Mouse (Mus musculus) liver, postnatal 0 days (tissue): ENCODE measurements around the gene Inpp5a. TPM values are rescaled to one million over a fixed set of nuclear protein-coding genes. Genes with fewer than 3 reads are reported as not detected.

Source experiments
- ATAC-seq: fragments of 200-750 bp; cut with Nextera tagmentation; 2 replicates; pipeline ENCODE4 v1.8.0; 2017; ENCODE audit warnings: mild to moderate bottlenecking, moderate library complexity
- DNase-seq: peaks from one replicate; pipeline ENCODE4 v3.0.0-alpha.2; 2016
- H3K27ac ChIP-seq: fragments of 300-500 bp; sonication (generic); 2 replicates; pipeline ENCODE4 v1.5.1; 2014; ENCODE audit warnings: antibody characterized with exemption, moderate library complexity, mild to moderate bottlenecking, low read depth
- H3K27me3 ChIP-seq: fragments of 300-500 bp; sonication (generic); 2 replicates; pipeline ENCODE4 v1.6.1; 2014; ENCODE audit warnings: low read length, control low read depth, mixed read lengths; ENCODE audit not compliant: insufficient read depth
- H3K36me3 ChIP-seq: fragments of 300-500 bp; sonication (generic); replicated peaks from 2 replicates; pipeline ENCODE4 v1.6.1; 2014; ENCODE audit warnings: mild to moderate bottlenecking, control low read depth, low read length, moderate library complexity, mixed read lengths; ENCODE audit not compliant: insufficient read depth
- H3K4me1 ChIP-seq: fragments of 300-500 bp; sonication (generic); 2 replicates; pipeline ENCODE4 v1.6.1; 2014; ENCODE audit warnings: antibody characterized with exemption, mild to moderate bottlenecking, control low read depth; ENCODE audit not compliant: insufficient read depth
- H3K4me2 ChIP-seq: fragments of 300-500 bp; sonication (generic); 2 replicates; pipeline ENCODE4 v1.6.1; 2014; ENCODE audit warnings: low read depth, mild to moderate bottlenecking, low read length, moderate library complexity, mixed read lengths
- H3K4me3 ChIP-seq: fragments of 300-500 bp; sonication (generic); 2 replicates; pipeline ENCODE4 v1.5.1; 2014; ENCODE audit warnings: low read depth, low read length
- H3K9ac ChIP-seq: fragments of 300-500 bp; sonication (generic); replicated peaks from 2 replicates; pipeline ENCODE4 v1.6.1; 2014; ENCODE audit warnings: mild to moderate bottlenecking, moderate library complexity
- H3K9me3 ChIP-seq: fragments of 300-500 bp; sonication (generic); 2 replicates; pipeline ENCODE4 v1.6.1; 2016; ENCODE audit warnings: mild to moderate bottlenecking, control low read depth, low read length, mixed read lengths
- CTCF ChIP-seq: sonication (generic); IDR thresholded peaks from 2 replicates; pipeline ENCODE4 v1.5.1; 2016; ENCODE audit warnings: antibody characterized with exemption, low read depth
- EP300 ChIP-seq: IDR thresholded peaks from 2 replicates; pipeline ENCODE4 v1.6.1; 2016; ENCODE audit warnings: antibody characterized with exemption, low read depth, mild to moderate bottlenecking
- WGBS: fragments of 180-500 bp; shearing (Covaris S2); extraction: QIAGEN DNeasy Blood & Tissue Kit; methylation state at CpG from one replicate; pipeline ENCODE4 v1.1.7; 2014; ENCODE audit not compliant: insufficient replicate concordance; 5-methylcytosine and 5-hydroxymethylcytosine counted together
- polyA plus RNA-seq: library from polyadenylated mRNA; unstranded; fragments of >200 nt; fragmentation: Nextera tagmentation; extraction: Ambion mirVana; gene quantifications from 2 replicates; pipeline ENCODE4 v1.2.1, GENCODE M21; 2015

Gene Inpp5a
- polyA plus RNA-seq = 6.0 and 6.9 TPM in 2 replicates

GRCm38 (mm10) chr7:139388670-139389212 is at the start of gene Inpp5a:
Gene Inpp5a (plus strand): TSS chr7:139389109.
- ATAC-seq (peak; percentile 97), DNase-seq (peak; percentile 99)
- Histone ChIP-seq H3K4me2 (peak within 1 kb of the TSS; percentile 87), H3K27me3 (no peaks in the 10 kb centered on the region), H3K9me3 (no peaks in the 10 kb centered on the region), H3K36me3 (no peaks in the 10 kb centered on the region), H3K4me3 (peak within 1 kb of the TSS; percentile 77), H3K9ac (peak within 1 kb of the TSS; percentile 88), H3K4me1 (peaks cover 26% of the 10 kb centered on the region), H3K27ac (peak within 1 kb of the TSS; percentile 88)
- under 1% methylated on average over 24 of the region's 47 CpGs for WGBS
- no peak for TF ChIP-seq EP300
- TF ChIP-seq CTCF = no peak

GRCm38 (mm10) chr7:139339184-139339583 is 49.7 kb upstream of the Inpp5a start:
- Histone ChIP-seq H3K9me3 (no peaks in the 10 kb centered on the region), H3K4me3 (no peak overlapping the region), H3K36me3 (no peaks in the 10 kb centered on the region), H3K27ac (no peak overlapping the region), H3K27me3 (no peaks in the 10 kb centered on the region), H3K9ac (no peak overlapping the region), H3K4me1 (no peaks in the 10 kb centered on the region), H3K4me2 (no peak overlapping the region)
- WGBS = 74% methylated on average over 3 of the region's 3 CpGs
- no peak for DNase-seq
- TF ChIP-seq CTCF = no peak
- TF ChIP-seq EP300 = no peak
- ATAC-seq = no peak

GRCm38 (mm10) chr7:139341020-139341660 is 47.8 kb upstream of the Inpp5a start:
- TF ChIP-seq EP300 = no peak
- no peak for TF ChIP-seq CTCF
- Histone ChIP-seq H3K27ac (no peak overlapping the region), H3K27me3 (no peaks in the 10 kb centered on the region), H3K4me3 (no peak overlapping the region), H3K36me3 (no peaks in the 10 kb centered on the region), H3K9me3 (no peaks in the 10 kb centered on the region), H3K4me1 (no peaks in the 10 kb centered on the region), H3K4me2 (no peak overlapping the region), H3K9ac (no peak overlapping the region)
- DNase-seq (no peak), ATAC-seq (no peak)
- WGBS = 85% methylated on average over 4 of the region's 4 CpGs

GRCm38 (mm10) chr7:139342809-139343208 is 46.1 kb upstream of the Inpp5a start:
- TF ChIP-seq CTCF = no peak
- TF ChIP-seq EP300 = no peak
- ATAC-seq (no peak), DNase-seq (no peak)
- no peak overlapping the region for H3K27ac ChIP-seq
- no peaks in the 10 kb centered on the region for H3K4me1 ChIP-seq
- no peaks in the 10 kb centered on the region for H3K9me3 ChIP-seq
- no peaks in the 10 kb centered on the region for H3K36me3 ChIP-seq
- no peak overlapping the region for H3K4me3 ChIP-seq
- no peak overlapping the region for H3K9ac ChIP-seq
- no peaks in the 10 kb centered on the region for H3K27me3 ChIP-seq
- no peak overlapping the region for H3K4me2 ChIP-seq
- 70% methylated on average over 5 of the region's 5 CpGs for WGBS

- 49% methylated on average over 7 of the region's 7 CpGs for WGBS
- no peak for TF ChIP-seq EP300
- TF ChIP-seq CTCF = no peak
- Histone ChIP-seq H3K27ac (no peak overlapping the region), H3K4me2 (no peak overlapping the region), H3K4me3 (no peak overlapping the region), H3K27me3 (no peaks in the 10 kb centered on the region), H3K9me3 (no peaks in the 10 kb centered on the region), H3K36me3 (no peaks in the 10 kb centered on the region), H3K9ac (no peak overlapping the region), H3K4me1 (peaks cover 9% of the 10 kb centered on the region; the same call in 1 of the 2 replicates)
- DNase-seq (no peak), ATAC-seq (no peak)
Observed at GRCm38 (mm10) chr7:139347051-139347450, 41.9 kb upstream of the Inpp5a start.

GRCm38 (mm10) chr7:139350606-139351005 is 38.3 kb upstream of the Inpp5a start:
- no peak overlapping the region for H3K9ac ChIP-seq
- peak; percentile 79 for ATAC-seq
- WGBS = 41% methylated on average over 3 of the region's 3 CpGs
- no peaks in the 10 kb centered on the region for H3K9me3 ChIP-seq
- DNase-seq = no peak
- no peaks in the 10 kb centered on the region for H3K36me3 ChIP-seq
- no peak overlapping the region for H3K4me2 ChIP-seq
- no peak overlapping the region for H3K4me3 ChIP-seq
- no peak overlapping the region; the same call in 1 of the 2 replicates for H3K27ac ChIP-seq
- H3K27me3 ChIP-seq = no peaks in the 10 kb centered on the region
- TF ChIP-seq EP300 = no peak
- TF ChIP-seq CTCF = no peak
- H3K4me1 ChIP-seq = peaks cover 9% of the 10 kb centered on the region; the same call in 1 of the 2 replicates
